Mouse (Mus musculus) forelimb bud, embryonic 11.5 days (tissue): Measurements from ENCODE around the gene Baiap2l1.
A peak's percentile ranks its signal among the peaks of the same experiment; 100 is the strongest.

ENCODE experiments used
- DNase-seq: peaks from one replicate; pipeline ENCODE4 v3.0.0-alpha.2; 2012; ENCODE audit warnings: low read depth, low spot score

The Baiap2l1 gene

DNA sequence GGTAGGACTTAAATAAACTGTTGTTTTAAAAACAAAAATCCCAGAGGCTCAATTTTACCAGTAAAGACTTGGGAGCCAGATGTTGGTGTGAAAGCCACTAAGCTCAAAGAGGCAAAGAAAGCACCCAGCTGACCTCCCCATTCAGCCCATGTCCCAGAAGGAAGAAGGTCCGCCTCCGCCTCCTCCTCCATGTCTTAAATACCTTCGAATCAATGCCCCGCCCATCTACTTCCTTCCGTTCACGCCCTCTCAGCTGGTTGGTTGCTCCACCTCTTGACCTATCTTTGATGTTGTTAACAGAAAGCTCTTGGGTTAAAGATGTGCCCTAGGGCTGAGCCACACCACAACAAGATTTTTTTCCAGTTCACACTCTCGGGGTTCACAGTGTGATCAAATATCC is 127.7 kb downstream of the Baiap2l1 start:
- DNase-seq = no peak

DNA sequence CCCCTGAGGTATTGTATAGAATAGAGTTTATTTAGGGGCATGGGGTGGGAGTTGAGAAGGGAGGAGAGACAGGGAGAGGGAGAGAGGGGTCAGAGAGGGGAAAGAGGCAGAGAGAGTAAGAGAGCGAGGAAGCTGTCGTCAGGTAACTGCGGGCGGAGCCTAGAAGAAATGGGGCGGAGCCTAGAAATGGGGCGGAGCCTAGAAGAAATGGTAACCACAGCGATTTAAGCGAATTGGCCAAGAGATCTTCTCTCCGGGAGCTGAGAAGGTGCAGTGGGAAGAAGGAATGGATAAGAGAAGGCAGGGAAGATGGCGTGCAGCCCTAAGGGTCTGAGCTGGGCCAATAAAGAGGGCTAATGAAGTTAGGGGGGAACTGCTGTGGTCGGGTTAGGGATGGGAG is 131.7 kb downstream of the Baiap2l1 start:
- DNase-seq = no peak

DNA sequence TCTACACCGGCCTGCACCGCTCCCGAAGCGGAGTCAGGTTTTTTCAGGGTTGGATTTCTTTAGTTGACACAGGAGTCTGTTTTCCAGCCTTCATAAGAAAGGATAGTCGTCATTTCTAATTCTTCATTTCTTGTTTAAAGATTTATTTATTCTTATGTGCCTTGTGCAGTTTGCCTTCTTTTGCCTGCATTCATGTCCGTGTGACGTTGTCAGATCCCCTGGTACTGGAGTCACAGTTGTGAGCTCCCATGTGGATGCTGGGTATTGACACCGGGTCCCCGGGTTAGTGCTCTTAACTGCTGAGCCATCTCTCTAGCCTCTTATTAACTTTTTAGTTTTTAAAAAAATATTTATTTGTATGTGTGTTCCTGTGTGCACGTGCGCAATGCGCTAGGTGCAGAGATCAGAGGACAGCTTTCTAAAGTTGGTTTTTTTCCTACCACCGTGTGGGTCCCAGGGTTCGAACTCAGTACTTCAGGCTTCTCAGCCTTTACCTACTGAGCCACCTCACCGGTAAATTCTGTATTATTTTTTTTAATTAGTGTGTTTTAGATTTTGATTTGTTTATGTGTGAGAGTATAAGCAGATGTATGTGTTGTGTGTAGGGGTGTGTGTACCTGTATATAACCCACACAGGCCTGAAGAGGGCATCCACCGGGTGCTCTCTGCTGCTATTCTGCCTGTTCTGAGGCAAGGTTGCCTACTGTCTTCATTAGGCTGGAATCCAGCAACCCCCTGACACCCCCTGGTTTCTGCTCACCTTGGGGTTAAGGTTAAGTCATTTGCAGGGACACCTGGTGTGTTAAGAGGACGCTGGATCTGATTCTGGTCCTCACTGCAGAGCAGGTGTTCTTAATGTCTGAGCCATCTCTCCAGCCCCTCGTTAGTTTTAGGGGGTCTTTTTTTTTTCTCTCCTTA is 133.8 kb downstream of the Baiap2l1 start:
- no peak for DNase-seq

DNA sequence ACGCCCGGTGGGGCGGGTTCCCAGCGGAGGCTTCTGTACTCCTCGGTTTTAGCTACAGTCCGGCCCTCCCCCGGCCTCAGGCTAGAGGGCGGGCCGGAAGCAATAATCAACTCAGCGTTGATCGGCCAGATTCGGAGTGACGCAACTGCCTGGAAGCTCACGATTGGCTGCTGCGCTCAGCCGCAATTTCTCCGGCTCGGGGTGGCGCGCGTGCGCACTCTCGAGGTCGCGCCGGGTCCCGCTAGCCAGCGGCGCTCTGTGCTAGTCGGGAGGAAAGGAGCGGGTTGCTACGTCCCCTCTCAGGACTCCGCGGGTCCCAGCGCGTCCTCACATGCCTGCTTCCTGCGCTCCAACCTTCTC is 134.4 kb downstream of the Baiap2l1 start, which contains the start of gene Tecpr1:
Tecpr1 (minus strand) TSS at position 113 of the 360 bp plus-strand sequence.
- peak; percentile 95 for DNase-seq

DNA sequence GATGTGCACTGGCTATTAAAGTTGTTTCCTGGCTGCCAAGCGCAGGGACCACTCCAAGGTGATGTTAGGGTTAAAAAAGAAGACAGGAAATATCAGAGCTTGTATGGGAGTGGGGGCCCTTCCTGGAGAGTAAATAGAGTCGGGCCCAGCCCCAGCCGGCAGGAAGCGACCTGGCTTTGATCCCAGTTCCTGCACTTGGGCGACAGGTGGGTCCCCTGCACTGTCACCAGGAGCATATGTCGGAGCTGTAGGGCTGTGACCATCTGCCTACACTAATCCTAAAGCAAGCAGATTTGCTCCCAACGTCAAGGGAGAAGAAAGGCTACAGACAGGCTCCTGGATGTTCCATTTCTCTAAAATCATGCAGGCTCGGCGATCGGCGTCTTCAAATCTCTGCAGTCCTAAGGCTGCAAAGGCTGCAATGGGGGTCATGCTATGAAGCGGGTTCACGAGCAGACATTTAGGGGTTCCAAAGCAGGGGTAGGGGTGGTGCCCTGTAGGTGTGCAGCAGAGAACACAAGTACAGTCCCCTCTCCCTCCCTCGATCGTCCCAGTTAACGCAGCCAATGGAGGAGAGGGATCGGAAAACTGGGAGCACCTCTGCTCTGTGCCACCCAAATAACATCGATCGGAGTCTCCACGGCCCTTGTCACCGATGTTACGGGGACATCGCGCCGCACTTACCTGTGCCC is 135.0 kb downstream of the Baiap2l1 start:
- no peak for DNase-seq

DNA sequence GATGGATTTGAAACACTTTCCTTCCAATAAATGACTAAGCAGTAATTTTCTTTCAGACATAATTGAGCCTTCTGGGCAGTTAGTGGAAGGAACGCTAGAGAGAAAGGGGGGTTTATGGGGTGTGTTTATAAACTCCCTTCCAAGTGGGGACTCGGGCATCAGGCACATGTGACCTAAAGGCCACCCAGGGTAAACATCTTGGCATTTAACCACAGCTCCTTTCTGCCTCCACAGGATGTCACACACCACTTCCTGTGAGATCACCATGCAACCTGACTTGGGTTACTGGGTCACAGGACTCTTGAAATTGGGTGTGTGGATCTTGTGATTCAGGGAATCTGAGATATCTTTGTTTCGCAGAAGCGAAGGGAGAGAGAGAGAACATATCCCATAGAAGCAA is 136.6 kb downstream of the Baiap2l1 start:
- no peak for DNase-seq

DNA sequence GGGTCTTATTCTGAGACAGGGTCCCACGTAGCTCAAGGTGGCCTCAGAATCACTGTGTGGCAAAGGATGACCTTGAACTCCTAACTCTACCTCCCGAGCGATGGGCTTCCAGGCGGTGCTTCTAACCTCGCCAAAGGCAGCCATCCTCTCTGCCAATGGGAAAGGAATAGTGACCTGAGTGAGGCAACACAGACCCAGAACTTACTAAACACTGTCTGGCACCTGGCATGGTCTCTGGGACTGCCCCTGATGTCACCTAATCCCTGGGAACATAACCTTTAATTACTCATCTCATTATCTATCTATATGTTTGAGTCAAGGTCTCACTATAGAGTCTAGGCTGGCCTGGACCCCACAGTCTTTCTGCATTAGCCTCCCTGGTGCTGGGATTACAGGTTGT is 138.0 kb downstream of the Baiap2l1 start:
- DNase-seq = no peak

DNA sequence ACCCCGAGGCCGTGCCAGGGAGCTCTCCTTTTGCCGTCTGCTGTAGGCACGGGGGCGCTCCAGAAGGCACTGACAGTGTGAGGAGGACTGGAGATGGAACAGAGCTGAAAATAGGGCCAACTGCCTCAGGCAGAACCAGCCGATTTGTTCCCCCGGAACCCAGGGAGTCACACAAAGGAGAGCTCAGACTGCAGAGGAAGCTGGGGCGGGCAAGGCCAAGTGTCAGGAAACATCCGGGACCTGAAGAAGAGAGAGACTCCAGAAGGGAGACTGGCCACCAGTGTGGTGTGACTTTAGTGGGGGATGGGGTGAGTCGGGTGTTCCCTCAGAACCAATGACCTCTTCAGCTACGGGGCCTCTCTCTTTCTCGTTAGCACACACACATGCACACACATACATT is 138.6 kb downstream of the Baiap2l1 start:
- DNase-seq = no peak

DNA sequence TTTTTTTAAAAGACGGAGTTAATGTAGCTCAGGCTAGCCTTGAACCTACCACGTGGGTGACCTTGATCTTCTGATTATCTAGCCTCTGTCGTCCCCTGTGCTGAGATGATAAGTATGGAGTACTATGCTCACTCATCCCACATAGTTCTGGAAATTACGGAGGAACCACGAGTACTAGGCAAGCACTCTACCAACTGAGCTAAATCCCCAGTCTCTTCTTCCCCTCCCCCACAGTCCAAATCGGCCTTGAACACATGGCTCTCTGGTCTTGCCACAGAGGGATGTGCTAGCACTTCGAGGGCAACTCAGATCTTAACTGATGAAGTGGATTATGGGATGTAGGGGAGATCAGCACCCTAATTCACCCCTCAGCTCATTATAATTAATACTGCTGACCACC is 139.9 kb downstream of the Baiap2l1 start:
- no peak for DNase-seq

DNA sequence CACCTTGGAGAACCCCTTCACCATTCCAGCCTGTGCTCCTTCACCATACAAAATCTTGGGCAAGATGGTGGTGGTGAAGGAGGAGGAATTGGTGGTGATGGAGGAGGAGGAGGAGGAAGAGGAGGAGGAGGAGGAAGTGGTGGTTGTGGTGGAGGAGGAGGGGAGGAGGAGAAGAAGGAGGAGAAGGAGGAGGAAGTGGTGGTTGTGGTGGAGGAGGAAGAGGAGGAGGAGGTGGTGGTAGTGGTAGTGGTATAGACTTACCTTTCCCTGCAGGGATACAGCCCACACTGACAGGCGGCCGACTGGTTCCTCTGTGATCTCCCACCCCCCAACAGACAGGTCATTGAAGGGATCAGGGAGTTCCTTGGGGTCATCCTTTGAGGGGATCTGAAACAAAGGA is 141.9 kb downstream of the Baiap2l1 start:
- no peak for DNase-seq
